Mouse (Mus musculus): ENCODE measurements around the gene Mdm4.

- TF ChIP-seq EP300 (IDR thresholded peaks at IDR 0.05; ENCODE audit: insufficient read depth, low read depth, low read length) = no peak
- no peak for TF ChIP-seq CTCF (IDR thresholded peaks at IDR 0.05; ENCODE audit: low read depth, low read length)
Observed at GRCm38 (mm10) chr1:132910414-132911041, 119.8 kb downstream of the Mdm4 start.
